Mouse (Mus musculus) intestine, embryonic 15.5 days (tissue): ENCODE data around the gene Wars. TPM values are rescaled to one million over a fixed set of nuclear protein-coding genes. Genes with fewer than 3 reads are reported as not detected.

Experiments
- ATAC-seq: fragments of 200-750 bp; cut with Nextera tagmentation; 2 replicates; pipeline ENCODE4 v1.8.0; 2017; ENCODE audit warnings: moderate TSS enrichment, moderate library complexity
- H3K27ac ChIP-seq: fragments of 300-500 bp; sonication (generic); 2 replicates; pipeline ENCODE4 v1.5.1; 2015; ENCODE audit warnings: mild to moderate bottlenecking, inconsistent platforms
- H3K27me3 ChIP-seq: fragments of 300-500 bp; sonication (generic); replicated peaks from 2 replicates; pipeline ENCODE4 v1.6.1; 2015; ENCODE audit warnings: inconsistent platforms
- H3K36me3 ChIP-seq: fragments of 300-500 bp; sonication (generic); 2 replicates; pipeline ENCODE4 v1.6.1; 2015; ENCODE audit warnings: inconsistent platforms
- H3K4me1 ChIP-seq: fragments of 300-500 bp; sonication (generic); replicated peaks from 2 replicates; pipeline ENCODE4 v1.6.1; 2015; ENCODE audit warnings: inconsistent platforms
- H3K4me2 ChIP-seq: fragments of 300-500 bp; sonication (generic); replicated peaks from 2 replicates; pipeline ENCODE4 v1.6.1; 2015; ENCODE audit warnings: mild to moderate bottlenecking, inconsistent platforms
- H3K4me3 ChIP-seq: fragments of 300-500 bp; sonication (generic); replicated peaks from 2 replicates; pipeline ENCODE4 v1.5.1; 2015; ENCODE audit warnings: inconsistent platforms
- H3K9ac ChIP-seq: fragments of 300-500 bp; sonication (generic); 2 replicates; pipeline ENCODE4 v1.6.1; 2015; ENCODE audit warnings: inconsistent platforms
- H3K9me3 ChIP-seq: fragments of 300-500 bp; sonication (generic); 2 replicates; pipeline ENCODE4 v1.6.1; 2016; ENCODE audit warnings: inconsistent platforms
- WGBS: fragments of 180-500 bp; shearing (Covaris S2); methylation state at CpG from one replicate; pipeline ENCODE4 v1.1.7; 2015; 5-methylcytosine and 5-hydroxymethylcytosine counted together
- polyA plus RNA-seq: library from polyadenylated mRNA; unstranded; fragments of >200 nt; fragmentation: Nextera tagmentation; extraction: Ambion mirVana; gene quantifications from 2 replicates; pipeline ENCODE4 v1.2.1, GENCODE M21; 2015

Wars gene
- polyA plus RNA-seq, 1 experiment from 2014 or later, result 81.9 TPM

DNA sequence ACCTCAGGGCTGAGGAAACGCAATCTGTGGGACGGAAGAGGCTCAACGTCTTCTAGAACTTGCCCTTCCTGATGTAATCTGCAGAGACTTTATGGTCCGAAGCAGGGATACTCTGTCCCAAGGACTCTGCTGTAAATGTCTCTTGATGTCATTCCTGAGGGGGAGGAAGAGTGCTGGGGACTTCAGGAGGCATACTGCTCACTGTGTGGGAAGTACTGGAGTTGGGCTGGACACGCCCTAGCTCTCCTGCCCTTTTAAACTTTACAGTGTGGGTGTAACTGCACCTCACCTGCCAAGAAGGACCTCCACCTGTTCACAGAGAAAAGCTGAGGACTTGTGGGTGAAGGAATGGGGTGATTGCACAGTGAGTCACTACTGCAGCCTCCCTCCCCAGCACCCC, 13.4 kb downstream of the Wars start:
- Histone ChIP-seq H3K27me3 (no peaks in the 10 kb centered on the region), H3K27ac (peak overlapping the region; percentile 79), H3K9ac (no peak overlapping the region), H3K4me2 (no peak overlapping the region), H3K4me3 (no peak overlapping the region), H3K36me3 (0 out of 2 replicates have a peak, but pooled peaks cover 5% of the 10 kb centered on the region), H3K4me1 (peaks cover 4% of the 10 kb centered on the region; the same call in 1 of the 2 replicates), H3K9me3 (no peaks in the 10 kb centered on the region)
- ATAC-seq, result peak; percentile 92
- 75% methylated on average over 5 of the region's 5 CpGs for WGBS

DNA sequence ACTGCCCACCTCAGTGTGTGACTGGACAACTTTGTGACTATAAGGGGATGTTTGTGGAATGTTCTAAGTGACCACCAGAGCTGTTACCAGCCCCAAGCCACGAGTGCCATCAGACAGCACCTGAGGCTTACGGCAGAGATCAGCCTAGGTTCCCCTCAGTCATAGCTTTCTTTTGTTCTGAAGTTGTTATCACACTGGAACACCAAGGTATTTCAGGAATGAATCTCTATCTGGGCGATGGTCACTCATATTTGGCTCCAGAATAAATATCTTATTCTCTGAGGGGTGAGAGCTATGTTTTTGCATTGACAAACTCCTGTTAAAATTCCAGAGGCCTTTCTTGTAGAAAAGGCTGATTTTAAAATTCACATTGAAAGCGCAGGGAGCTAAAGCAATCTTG, 14.8 kb downstream of the Wars start:
- no peak overlapping the region for H3K27ac ChIP-seq
- no peaks in the 10 kb centered on the region for H3K27me3 ChIP-seq
- H3K4me3 ChIP-seq, result no peak overlapping the region
- H3K4me2 ChIP-seq, result no peak overlapping the region
- peaks cover 4% of the 10 kb centered on the region; the same call in 1 of the 2 replicates for H3K4me1 ChIP-seq
- no peak overlapping the region for H3K9ac ChIP-seq
- peaks cover 14% of the 10 kb centered on the region for H3K36me3 ChIP-seq
- no peak for ATAC-seq
- WGBS, result 84% methylated on average over 4 of the region's 4 CpGs
- no peaks in the 10 kb centered on the region for H3K9me3 ChIP-seq

DNA sequence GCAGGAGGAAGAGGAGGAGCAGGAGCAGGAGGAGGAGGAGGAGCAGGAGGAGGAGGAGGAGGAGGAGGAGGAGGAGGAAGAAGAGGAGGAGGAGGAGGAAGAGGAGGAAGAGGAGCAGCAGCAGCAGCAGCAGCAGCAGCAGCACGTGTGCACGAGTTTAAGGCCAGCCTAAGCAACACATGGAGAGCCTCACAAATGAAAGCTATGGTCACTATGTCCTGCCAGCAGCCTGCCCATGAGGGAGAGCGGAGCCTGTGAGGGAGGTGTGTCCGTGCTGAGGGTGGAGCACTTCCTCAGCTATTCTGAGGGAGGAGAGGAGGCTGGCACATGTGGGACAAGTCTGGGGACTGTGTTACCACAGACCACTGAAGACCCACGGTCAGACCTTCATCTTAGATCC, 20.9 kb downstream of the Wars start:
- H3K36me3 ChIP-seq, result peaks cover 26% of the 10 kb centered on the region
- no peak overlapping the region for H3K4me2 ChIP-seq
- H3K9ac ChIP-seq, result no peak overlapping the region
- H3K27ac ChIP-seq, result no peak overlapping the region
- no peak overlapping the region for H3K4me3 ChIP-seq
- 91% methylated on average over 5 of the region's 5 CpGs for WGBS
- ATAC-seq, result no peak
- no peaks in the 10 kb centered on the region for H3K27me3 ChIP-seq
- no peaks in the 10 kb centered on the region for H3K4me1 ChIP-seq
- no peaks in the 10 kb centered on the region for H3K9me3 ChIP-seq

DNA sequence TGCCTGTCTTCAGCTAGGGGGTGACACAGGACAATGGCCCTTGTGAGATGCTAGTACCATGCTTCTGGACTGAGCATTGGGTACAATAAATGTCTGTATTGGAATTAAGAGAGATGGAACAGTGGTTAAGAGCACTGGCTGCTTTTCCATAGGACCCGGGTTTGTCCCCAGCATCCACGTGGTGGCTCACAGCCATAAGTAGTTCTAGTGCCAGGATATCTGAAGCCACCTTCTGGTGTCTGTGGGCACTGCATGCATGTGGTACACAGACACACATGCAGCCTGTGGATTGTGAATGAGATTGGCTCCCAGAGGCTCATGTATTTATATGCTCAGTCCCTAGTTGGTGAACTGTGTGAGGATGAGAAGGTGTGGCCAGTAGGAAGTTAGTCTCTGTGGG, 24.4 kb downstream of the Wars start:
- no peak for ATAC-seq
- H3K4me1 ChIP-seq, result no peaks in the 10 kb centered on the region
- no peak overlapping the region for H3K9ac ChIP-seq
- peaks cover 46% of the 10 kb centered on the region for H3K36me3 ChIP-seq
- H3K4me3 ChIP-seq, result no peak overlapping the region
- no peak overlapping the region for H3K4me2 ChIP-seq
- no peaks in the 10 kb centered on the region for H3K9me3 ChIP-seq
- 78% methylated on average over 2 of the region's 2 CpGs for WGBS
- no peak overlapping the region for H3K27ac ChIP-seq
- H3K27me3 ChIP-seq, result no peaks in the 10 kb centered on the region

DNA sequence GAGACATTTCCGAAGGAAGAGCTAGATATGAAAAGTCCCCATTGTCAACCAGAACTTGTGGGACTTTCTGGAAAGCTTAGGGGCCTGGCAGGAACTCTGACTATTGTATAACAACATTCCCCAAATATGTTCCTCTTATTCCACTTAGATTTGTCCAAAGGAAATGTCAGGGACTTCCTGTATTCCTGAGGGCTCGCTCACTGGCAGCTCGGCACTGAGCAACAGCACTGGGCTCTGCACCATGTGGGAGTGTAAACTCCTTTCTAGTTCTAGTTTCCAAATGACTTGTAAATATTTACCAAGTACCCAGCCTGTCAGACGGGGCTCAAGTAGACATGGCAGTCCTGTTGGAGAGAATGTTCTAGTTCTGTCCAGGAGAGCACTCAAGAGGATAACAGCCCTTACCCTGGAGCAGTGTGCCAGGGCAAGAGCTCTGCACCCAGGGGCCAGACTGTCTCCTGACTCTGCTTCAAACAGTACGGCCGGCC, 28.9 kb downstream of the Wars start:
- ATAC-seq, result no peak
- Histone ChIP-seq H3K9me3 (no peaks in the 10 kb centered on the region), H3K9ac (no peak overlapping the region), H3K4me2 (no peak overlapping the region), H3K27me3 (no peaks in the 10 kb centered on the region), H3K4me3 (no peak overlapping the region), H3K4me1 (no peaks in the 10 kb centered on the region), H3K36me3 (peaks cover 57% of the 10 kb centered on the region), H3K27ac (peak overlapping the region; percentile 28; the same call in 1 of the 2 replicates)
- 64% methylated on average over 6 of the region's 6 CpGs for WGBS

DNA sequence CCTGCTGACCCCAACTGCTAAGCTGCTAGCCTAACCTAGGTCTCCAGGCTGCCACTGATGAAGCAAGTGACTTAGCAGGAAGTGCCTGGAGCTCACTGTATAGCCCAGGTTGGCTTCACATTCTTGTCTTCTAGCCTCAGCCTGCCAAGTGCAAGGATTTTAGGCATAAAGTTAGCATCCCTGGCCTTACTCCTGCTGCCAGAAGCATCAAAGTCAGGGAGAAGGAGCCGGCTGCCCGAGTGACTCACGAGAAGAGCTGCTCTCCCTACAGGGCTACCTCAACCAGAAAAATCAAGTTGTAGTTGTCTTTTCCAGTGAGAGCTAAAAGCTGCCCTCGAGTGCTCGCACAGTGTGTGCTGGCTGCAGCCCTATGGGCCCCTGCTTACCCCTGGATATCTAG, 35.5 kb downstream of the Wars start:
- no peak overlapping the region for H3K9ac ChIP-seq
- H3K27me3 ChIP-seq, result no peaks in the 10 kb centered on the region
- no peak overlapping the region for H3K4me3 ChIP-seq
- WGBS, result 82% methylated on average over 5 of the region's 5 CpGs
- peaks cover 5% of the 10 kb centered on the region; the same call in 1 of the 2 replicates for H3K4me1 ChIP-seq
- H3K36me3 ChIP-seq, result peaks cover 21% of the 10 kb centered on the region
- H3K4me2 ChIP-seq, result no peak overlapping the region
- no peaks in the 10 kb centered on the region for H3K9me3 ChIP-seq
- H3K27ac ChIP-seq, result 0 out of 2 replicates have a peak overlapping the region, but pooled peaks have one; percentile 19
- ATAC-seq, result no peak

DNA sequence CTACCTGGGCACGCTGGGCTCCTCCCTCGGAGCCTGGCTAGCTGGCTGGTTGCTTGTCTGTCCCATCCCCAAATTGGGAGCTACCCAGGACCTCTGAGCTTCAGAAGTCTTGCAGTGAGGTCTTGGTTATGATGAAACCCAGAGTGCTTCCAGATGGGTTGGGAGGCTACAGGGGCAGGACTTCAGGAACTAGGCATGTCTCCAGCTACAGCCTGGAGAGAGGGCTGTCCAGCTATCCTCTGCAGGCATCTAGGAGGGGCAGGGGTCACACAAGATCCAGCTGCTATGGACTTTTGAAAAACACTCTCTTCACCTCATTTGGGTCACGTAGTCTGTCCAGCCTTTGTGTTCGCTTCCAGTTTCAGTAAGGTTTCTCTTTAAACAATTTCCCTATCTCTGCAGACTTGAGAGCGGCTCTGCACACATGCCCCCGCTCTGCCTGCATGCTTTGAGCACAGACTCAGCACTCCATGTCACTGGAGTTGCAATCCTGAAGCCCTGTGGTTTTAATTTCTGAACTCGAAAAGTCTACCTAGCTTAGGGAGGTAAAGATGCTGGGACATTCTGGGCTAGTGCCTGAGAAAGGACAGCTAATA, 36.3 kb downstream of the Wars start:
- 67% methylated on average over 7 of the region's 7 CpGs for WGBS
- H3K4me3 ChIP-seq, result no peak overlapping the region
- no peak overlapping the region for H3K9ac ChIP-seq
- H3K4me2 ChIP-seq, result no peak overlapping the region
- H3K27me3 ChIP-seq, result no peaks in the 10 kb centered on the region
- no peaks in the 10 kb centered on the region for H3K9me3 ChIP-seq
- no peak for ATAC-seq
- peak overlapping the region; percentile 57; the same call in 1 of the 2 replicates for H3K27ac ChIP-seq
- H3K36me3 ChIP-seq, result peaks cover 20% of the 10 kb centered on the region
- peaks cover 5% of the 10 kb centered on the region; the same call in 1 of the 2 replicates for H3K4me1 ChIP-seq

DNA sequence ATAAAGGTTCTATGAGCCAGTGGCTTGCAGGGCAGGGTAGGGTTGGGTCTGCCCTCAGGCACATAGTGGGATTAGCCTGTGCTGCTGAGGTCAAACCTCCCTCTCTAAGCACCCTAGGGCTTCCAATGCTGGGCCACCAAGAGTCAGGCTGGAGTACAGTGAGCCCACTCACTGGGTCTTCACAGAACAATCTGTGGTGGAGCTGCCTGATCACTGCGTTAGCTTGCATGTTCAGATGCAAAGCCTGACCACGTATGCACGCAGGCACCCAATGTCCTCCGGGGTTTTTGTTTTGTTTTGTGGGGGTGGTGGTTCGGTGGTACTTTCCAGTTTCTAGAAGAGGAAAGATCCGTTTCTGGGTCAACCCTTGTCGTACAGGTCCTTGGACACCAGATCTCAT, 36.9 kb downstream of the Wars start:
- no peak for ATAC-seq
- H3K4me1 ChIP-seq, result peaks cover 5% of the 10 kb centered on the region; the same call in 1 of the 2 replicates
- H3K27me3 ChIP-seq, result no peaks in the 10 kb centered on the region
- no peak overlapping the region for H3K4me2 ChIP-seq
- 84% methylated on average over 7 of the region's 7 CpGs for WGBS
- H3K9ac ChIP-seq, result no peak overlapping the region
- no peaks in the 10 kb centered on the region for H3K9me3 ChIP-seq
- H3K4me3 ChIP-seq, result no peak overlapping the region
- peaks cover 15% of the 10 kb centered on the region for H3K36me3 ChIP-seq
- peak overlapping the region; percentile 57; the same call in 1 of the 2 replicates for H3K27ac ChIP-seq

DNA sequence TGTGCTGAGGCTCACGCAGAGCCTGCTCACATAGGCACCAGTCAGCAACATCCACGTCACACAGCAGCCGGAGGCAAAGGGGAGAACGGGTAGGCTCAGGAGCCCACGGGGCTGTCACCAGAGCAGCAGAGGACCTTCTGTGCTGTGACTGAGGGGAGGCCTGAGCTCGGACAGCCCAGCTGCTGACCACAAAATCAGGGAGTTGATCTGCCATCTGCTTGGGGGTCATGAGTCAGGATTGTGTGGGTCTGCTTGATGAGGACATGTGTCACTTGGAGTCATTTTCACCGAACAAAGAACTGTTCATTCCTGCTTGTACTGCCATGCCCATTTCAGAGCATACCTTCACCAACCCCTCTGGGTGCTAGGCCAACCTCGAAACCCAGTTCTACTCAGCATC, 37.8 kb downstream of the Wars start:
- H3K36me3 ChIP-seq, result peaks cover 15% of the 10 kb centered on the region
- H3K9ac ChIP-seq, result no peak overlapping the region
- no peak for ATAC-seq
- peaks cover 5% of the 10 kb centered on the region; the same call in 1 of the 2 replicates for H3K4me1 ChIP-seq
- no peak overlapping the region for H3K27ac ChIP-seq
- H3K4me2 ChIP-seq, result no peak overlapping the region
- H3K27me3 ChIP-seq, result no peaks in the 10 kb centered on the region
- H3K9me3 ChIP-seq, result no peaks in the 10 kb centered on the region
- H3K4me3 ChIP-seq, result no peak overlapping the region
- WGBS, result 87% methylated on average over 8 of the region's 8 CpGs

DNA sequence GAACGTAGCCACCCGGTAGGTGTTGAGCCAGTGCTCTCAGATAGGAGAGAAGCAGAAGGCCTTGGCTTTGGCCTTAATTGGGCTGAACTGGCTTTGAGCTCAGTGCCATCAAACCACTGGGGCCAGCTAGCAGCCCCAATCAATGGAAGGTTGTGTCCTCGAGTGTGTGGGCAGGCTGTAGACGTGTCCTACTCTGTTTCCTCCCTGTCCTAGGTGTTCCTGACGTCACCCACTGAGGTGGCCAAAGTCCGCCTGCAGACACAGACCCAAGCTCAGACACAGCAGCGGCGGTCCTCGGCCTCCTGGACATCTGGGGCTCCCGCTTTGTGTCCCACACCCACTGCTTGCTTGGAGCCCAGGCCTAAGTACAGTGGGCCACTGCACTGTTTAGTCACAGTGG, 38.9 kb downstream of the Wars start:
- peak; percentile 87 for ATAC-seq
- 74% methylated on average over 10 of the region's 10 CpGs for WGBS

DNA sequence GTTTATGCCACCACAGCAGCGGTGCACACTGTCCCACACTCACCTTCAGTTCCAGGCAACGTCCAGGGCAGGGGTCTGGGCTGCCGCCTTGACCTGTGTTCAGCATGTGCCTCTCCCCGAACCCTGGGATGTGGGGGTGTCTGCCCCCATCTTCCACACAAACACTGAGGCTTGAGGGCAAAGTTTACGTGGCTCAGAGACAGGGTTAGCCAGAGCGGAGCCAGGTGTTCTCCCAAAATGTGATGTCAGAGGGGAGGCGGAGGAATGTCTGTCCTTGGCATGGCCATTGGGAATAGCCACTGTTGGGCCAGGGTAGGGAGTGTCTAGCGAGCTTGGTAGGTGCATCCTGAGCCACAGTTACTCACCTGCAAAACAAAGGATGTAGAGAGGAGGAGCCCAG, 41.2 kb downstream of the Wars start:
- Histone ChIP-seq H3K4me3 (no peak overlapping the region), H3K36me3 (no peaks in the 10 kb centered on the region), H3K4me2 (no peak overlapping the region), H3K27ac (no peak overlapping the region), H3K9ac (no peak overlapping the region), H3K27me3 (no peaks in the 10 kb centered on the region), H3K9me3 (no peaks in the 10 kb centered on the region), H3K4me1 (peaks cover 3% of the 10 kb centered on the region; the same call in 1 of the 2 replicates)
- no peak for ATAC-seq
- 88% methylated on average over 8 of the region's 8 CpGs for WGBS

More for the DNA sequence above, 38.9 kb downstream of the Wars start:
- H3K4me1 ChIP-seq, result peaks cover 5% of the 10 kb centered on the region; the same call in 1 of the 2 replicates
- no peak overlapping the region for H3K4me2 ChIP-seq
- H3K9ac ChIP-seq, result no peak overlapping the region
- no peak overlapping the region for H3K4me3 ChIP-seq
- no peak overlapping the region for H3K27ac ChIP-seq
- H3K27me3 ChIP-seq, result no peaks in the 10 kb centered on the region
- peaks cover 4% of the 10 kb centered on the region; the same call in 1 of the 2 replicates for H3K36me3 ChIP-seq
- H3K9me3 ChIP-seq, result no peaks in the 10 kb centered on the region

DNA sequence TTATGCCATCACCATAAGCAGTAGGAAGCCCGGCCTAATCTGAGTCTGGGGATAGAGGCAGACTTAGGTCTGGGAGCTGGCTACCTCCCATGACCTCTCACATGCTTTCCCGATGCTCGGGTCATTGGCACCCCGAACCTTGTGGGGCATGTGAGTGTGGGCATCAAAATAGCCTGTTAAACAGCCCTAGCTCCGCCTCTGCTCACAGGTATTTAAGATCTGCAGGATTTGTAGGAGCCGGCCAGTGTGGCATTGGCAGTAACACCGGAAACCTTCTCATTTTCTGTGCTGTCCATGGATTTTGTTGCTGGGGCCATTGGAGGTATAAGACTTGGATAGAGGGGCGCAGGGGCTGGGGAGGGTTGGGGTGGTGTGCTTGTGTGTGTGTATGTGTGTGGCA, 43.1 kb downstream of the Wars start:
- Histone ChIP-seq H3K9ac (no peak overlapping the region), H3K4me1 (no peaks in the 10 kb centered on the region), H3K27ac (no peak overlapping the region), H3K27me3 (no peaks in the 10 kb centered on the region), H3K36me3 (no peaks in the 10 kb centered on the region), H3K4me3 (no peak overlapping the region), H3K4me2 (no peak overlapping the region), H3K9me3 (no peaks in the 10 kb centered on the region)
- 88% methylated on average over 8 of the region's 8 CpGs for WGBS
- ATAC-seq, result no peak

DNA sequence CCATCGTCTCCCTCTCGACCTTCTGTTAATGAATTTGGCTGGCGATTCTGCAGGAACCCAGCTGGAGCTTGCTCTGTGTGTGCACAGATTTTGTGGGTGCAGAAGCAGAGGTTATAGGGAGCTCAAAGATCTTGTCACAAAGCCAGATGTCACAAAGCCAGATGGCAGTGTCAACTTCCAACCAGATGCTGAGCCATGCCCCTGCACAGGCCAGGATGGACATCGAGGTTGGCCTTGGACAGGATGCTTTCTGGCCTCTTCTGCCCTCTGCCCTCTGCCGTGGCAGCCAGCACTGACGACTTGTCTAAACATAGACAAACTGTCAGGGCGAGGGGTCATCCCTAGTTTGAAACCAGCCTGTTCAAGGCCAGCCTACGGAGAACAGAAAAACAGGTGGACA, 43.8 kb downstream of the Wars start:
- H3K27me3 ChIP-seq, result no peaks in the 10 kb centered on the region
- 40% methylated on average over 8 of the region's 8 CpGs for WGBS
- ATAC-seq, result no peak

More for the DNA sequence above, 43.8 kb downstream of the Wars start:
- Histone ChIP-seq H3K27ac (no peak overlapping the region), H3K9me3 (no peaks in the 10 kb centered on the region), H3K4me2 (no peak overlapping the region), H3K4me1 (no peaks in the 10 kb centered on the region), H3K4me3 (no peak overlapping the region), H3K9ac (no peak overlapping the region), H3K36me3 (no peaks in the 10 kb centered on the region)
